Mouse (Mus musculus): Measurements from ENCODE around the gene Rara.
"Not testable (repeated sequence)": the region's sequence is repeated elsewhere in the genome, so short reads cannot be mapped to it uniquely, and the experiment has no call there.

Gene Rara

GRCm38 (mm10) chr11:98922851-98923711 lies 4.5 kb upstream of the Rara start:
- not testable (repeated sequence) for DNase-seq

- DNase-seq = no peak
These were observed 2.9 kb upstream of the Rara start for GRCm38 (mm10) chr11:98924633-98925175.

- DNase-seq = no peak
These were observed 2.3 kb upstream of the Rara start for GRCm38 (mm10) chr11:98925265-98925721.

GRCm38 (mm10) chr11:98925868-98926311 lies 1.7 kb upstream of the Rara start:
- no peak for DNase-seq

- no peak for DNase-seq
These were observed 1.1 kb upstream of the Rara start for GRCm38 (mm10) chr11:98926553-98926952.

GRCm38 (mm10) chr11:98928186-98928893 lies 722 bp downstream of the Rara start:
- no peak for DNase-seq

- no peak for DNase-seq
These were observed 1.9 kb downstream of the Rara start for GRCm38 (mm10) chr11:98929503-98929902.

- DNase-seq = no peak
These were observed 2.5 kb downstream of the Rara start for GRCm38 (mm10) chr11:98930127-98930601.

- DNase-seq = no peak
These were observed 3.3 kb downstream of the Rara start for GRCm38 (mm10) chr11:98930773-98931512.

GRCm38 (mm10) chr11:98931513-98932292 lies 4.1 kb downstream of the Rara start:
- DNase-seq = no peak

- peak in 1 of 2 experiments; percentile 43 for DNase-seq
These were observed 4.9 kb downstream of the Rara start for GRCm38 (mm10) chr11:98932293-98933091.

- DNase-seq = peak; percentile 67 to 71
These were observed 5.5 kb downstream of the Rara start for GRCm38 (mm10) chr11:98933151-98933550.

- DNase-seq = not testable (repeated sequence)
These were observed 6.2 kb downstream of the Rara start for GRCm38 (mm10) chr11:98933847-98934246.

- no peak for DNase-seq
These were observed 6.7 kb downstream of the Rara start for GRCm38 (mm10) chr11:98934367-98934766.

- no peak for DNase-seq
These were observed 7.5 kb downstream of the Rara start for GRCm38 (mm10) chr11:98935123-98935522.

GRCm38 (mm10) chr11:98936170-98936569 lies 8.6 kb downstream of the Rara start:
- DNase-seq = no peak

- DNase-seq = no peak
These were observed 9.2 kb downstream of the Rara start for GRCm38 (mm10) chr11:98936606-98937409.

GRCm38 (mm10) chr11:98937410-98937913 lies 9.8 kb downstream of the Rara start:
- DNase-seq = peak; percentile 85 to 91

- DNase-seq = peak; percentile 74 to 83
These were observed 10.5 kb downstream of the Rara start for GRCm38 (mm10) chr11:98937914-98938694.
